Mouse (Mus musculus): Measurements from ENCODE around the gene Rhbdf1. TPM values are rescaled to one million over a fixed set of nuclear protein-coding genes. Genes with fewer than 3 reads are reported as not detected.

Gene Rhbdf1
- total RNA-seq, 2 experiments from 2014 or later, result 25.0 to 29.1 TPM

- no peak for DNase-seq
Observed at GRCm38 (mm10) chr11:32189434-32189833, 32.7 kb downstream of the Rhbdf1 start.

DNA sequence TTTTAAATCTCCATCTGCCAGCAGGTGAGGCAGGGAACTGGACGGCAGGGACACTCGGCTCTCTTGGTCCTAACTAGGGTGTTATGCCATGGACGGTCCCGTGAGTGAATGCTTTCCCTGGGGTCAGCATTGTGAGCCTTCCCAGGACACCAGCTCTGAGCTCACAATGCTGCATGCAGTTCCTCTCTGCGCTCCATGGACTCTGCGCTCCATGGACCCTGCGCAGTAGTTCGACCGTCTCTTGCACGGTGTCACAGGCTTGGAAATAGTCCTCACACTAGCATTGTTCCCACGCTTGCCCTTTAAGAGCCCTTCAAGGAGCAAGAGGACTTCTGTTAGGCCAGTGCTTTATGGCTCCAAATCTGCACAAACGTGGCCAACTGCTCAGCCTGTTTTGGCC lies 33.2 kb downstream of the Rhbdf1 start:
- DNase-seq, result no peak

DNA sequence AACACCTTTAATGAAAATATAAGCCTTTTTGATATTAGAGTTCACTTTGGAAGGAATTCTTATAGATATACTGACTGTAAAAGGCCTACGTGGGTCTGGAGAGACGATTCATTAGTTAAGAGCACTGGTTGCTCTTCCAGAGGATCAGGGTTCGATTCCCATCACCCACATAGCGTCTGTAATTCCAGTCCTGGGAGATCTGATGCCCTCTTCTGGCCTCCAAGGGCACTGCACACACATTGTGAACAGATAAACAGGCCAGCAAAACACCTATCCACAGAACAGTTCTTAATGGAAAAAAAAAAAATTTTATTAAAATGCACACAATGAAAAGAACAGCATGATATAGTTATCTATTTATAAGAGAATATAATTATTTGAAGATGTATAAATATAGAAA lies 34.8 kb downstream of the Rhbdf1 start:
- no peak for DNase-seq

DNA sequence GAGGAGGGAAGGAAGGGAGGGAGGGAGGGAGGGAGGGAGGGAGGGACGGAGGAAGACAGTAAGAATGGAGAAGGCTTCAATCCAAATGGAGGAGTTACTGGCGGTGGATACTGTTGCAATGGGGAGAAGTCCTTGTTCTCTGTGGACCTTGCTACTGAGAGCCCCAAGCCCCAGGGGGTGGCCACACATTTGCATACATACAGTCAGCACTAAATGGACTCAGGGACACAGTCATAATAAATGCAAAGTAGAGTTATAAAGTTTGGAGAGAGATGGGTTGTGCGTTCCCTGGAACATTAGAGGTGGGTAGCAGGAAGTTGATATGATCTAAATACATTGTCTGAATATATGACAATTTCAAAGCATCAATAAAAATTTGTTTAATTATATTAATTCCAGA lies 36.1 kb downstream of the Rhbdf1 start:
- no peak for DNase-seq

DNA sequence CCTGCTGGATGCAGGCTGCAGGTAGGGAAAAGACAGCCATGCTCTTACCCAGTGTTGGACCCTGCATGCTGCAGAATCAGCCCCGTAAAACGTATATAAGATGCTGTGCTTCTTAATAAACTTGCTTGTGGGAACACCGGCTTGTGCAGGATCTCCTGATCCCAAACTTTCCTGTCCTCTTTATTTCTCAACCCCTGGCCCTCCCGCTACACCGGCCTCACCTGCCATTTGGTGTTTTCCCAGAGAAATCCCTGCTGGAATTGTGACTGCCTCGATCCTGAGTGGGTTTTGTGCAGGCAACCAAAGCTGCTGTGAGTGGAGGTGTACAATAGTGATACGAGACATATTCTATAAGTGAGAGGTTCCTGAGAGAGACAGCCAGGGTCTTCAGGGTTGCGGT lies 37.6 kb downstream of the Rhbdf1 start:
- no peak for DNase-seq

GRCm38 (mm10) chr11:32181973-32182868 lies 39.9 kb downstream of the Rhbdf1 start:
- peak; percentile 89 for DNase-seq

- no peak for DNase-seq
Observed at GRCm38 (mm10) chr11:32181246-32181645, 40.9 kb downstream of the Rhbdf1 start.

GRCm38 (mm10) chr11:32178506-32178905 lies 43.6 kb downstream of the Rhbdf1 start:
- DNase-seq, result no peak

DNA sequence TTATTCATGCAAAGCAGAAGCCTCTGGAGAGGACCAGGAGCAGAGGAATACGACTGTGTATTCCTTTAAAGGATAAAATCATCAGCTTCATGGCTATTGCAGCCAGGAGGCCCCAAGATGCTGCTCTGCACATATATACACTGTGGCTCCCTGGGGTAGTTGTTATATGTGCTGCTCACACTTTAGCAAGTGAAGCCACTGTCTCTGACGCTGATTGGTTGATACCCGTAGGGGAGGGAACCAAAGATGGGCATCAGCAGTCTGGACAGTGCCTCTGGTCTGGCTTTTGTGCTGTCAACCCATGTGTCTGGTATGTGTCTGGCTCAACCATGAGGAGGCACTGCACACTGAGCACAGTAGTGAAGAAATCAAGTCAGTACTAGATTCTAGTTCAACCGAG lies 55.4 kb downstream of the Rhbdf1 start:
- DNase-seq, result no peak

- DNase-seq, result peak; percentile 88
Observed at GRCm38 (mm10) chr11:32161922-32162804, 59.9 kb downstream of the Rhbdf1 start.

DNA sequence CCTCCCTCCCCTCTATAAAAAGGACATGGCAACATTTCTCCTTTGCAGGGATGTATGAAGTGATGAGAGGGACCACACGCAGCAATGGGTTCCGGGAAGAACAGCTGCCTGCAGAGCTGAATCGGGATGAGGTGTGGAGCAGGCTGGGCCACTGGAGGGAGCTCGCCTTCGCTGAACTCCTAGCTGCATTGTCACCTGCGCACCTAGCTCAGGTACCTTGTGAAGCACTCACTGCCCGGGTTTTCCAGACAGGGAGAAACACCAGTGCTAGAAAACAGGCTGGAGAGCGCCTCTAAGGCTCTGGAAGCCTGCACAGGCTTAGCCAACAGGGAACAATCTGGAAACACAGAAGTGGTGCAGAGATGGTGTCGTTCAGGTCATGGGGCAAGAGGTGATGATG lies 60.6 kb downstream of the Rhbdf1 start:
- DNase-seq, result no peak

DNA sequence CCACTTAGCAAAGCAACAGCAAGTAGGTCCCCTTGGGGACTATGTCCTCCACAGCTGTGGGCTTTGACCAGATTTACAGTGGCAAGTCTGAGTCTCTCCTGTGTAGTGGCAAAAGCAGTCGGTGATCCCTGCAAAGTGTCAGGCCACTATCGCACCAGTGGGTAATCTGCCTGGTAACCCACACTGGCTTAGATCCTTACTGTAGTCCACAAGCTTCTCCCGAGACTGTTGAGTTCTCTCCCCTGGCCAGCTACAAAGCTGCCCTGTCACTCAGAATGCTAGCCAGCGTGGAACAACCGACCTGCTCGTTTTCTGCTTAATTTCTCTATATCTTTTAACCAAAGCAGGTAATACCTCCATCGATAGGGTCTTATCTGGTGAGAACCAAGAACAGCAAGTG lies 61.8 kb downstream of the Rhbdf1 start:
- no peak for DNase-seq

Other genes with a start within 250 kb of the Rhbdf1 start
- gene Nsg2, start 221.8 kb downstream of the Rhbdf1 start, total RNA-seq (2021), result 10 to 100 TPM; 28.7 to 37.4 TPM
- under 1 TPM; 0.30 to 0.82 TPM for gene Il9r, start 22.0 kb downstream of the Rhbdf1 start, total RNA-seq (2021)
- gene Snrnp25, start 16.9 kb downstream of the Rhbdf1 start, total RNA-seq (2021), result 10 to 100 TPM; 23.9 to 26.5 TPM
- gene Mpg, start 4.2 kb upstream of the Rhbdf1 start, total RNA-seq (2021), result 10 to 100 TPM; 21.0 to 22.3 TPM
- gene Nprl3, start 45.4 kb upstream of the Rhbdf1 start, total RNA-seq (2021), result 10 to 100 TPM; 36.9 to 50.1 TPM
- gene Hba-x, start 54.1 kb upstream of the Rhbdf1 start, total RNA-seq (2021), result not detected
- gene Hba-a1, start 61.2 kb upstream of the Rhbdf1 start, total RNA-seq (2021), result 1,000 to 10,000 TPM; 3,856 to 4,787 TPM
- gene Hbq1b, start 64.7 kb upstream of the Rhbdf1 start, total RNA-seq (2021), result 1 to 10 TPM in 1 of 2 experiments, under 1 TPM in 1; 0.87 to 2.2 TPM
- gene Hba-a2, start 74.2 kb upstream of the Rhbdf1 start, total RNA-seq (2021), result 1,000 to 10,000 TPM; 3,094 to 3,969 TPM
- not detected for gene Hbq1a, start 77.8 kb upstream of the Rhbdf1 start, total RNA-seq (2021)
- gene Sh3pxd2b, start 125.5 kb upstream of the Rhbdf1 start, total RNA-seq (2021), result 10 to 100 TPM; 14.9 to 17.2 TPM
- gene Ubtd2, start 233.1 kb upstream of the Rhbdf1 start, total RNA-seq (2021), result 10 to 100 TPM; 19.0 to 21.0 TPM

All from adrenal gland, postnatal 10 days (tissue).